Comparison of ENCODE assay signal across 9 mouse cellular contexts in the genomic region with DNA sequence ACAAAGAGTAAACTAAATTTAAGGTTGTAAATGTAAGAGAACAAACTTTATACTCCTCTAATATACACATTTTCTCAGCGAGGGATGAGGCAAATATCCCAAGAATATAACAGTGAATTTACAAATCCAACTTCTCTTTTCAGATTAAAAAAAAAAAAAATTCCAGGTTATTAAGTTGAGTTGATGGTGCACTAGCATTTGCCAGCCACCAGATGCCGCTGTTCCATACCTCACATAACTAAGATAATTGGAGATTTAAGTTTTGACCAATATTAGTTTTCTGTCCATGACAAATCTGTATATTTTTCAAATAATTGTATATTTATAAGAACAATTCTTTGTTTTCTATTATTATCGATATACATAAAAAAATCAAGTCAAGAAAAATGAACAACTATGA.
A peak's percentile ranks its signal among the peaks of the same experiment; 100 is the strongest.
DNase-seq lines count a peak whose midpoint lies in the region; ATAC-seq and TF ChIP-seq lines count a peak whose summit lies in the region.
"Had no signal": no experiment of that assay in that cellular context is flagged by ENCODE, and none has a peak within 500 bp of the region (broad histone marks: within the 10 kb centered on the region; RNA-seq: fewer than 3 reads in every experiment).

No protein-coding gene starts in this region.

- no peaks in the 10 kb centered on the region for H3K4me1 ChIP-seq in cerebellum, adult 2 months (ENCODE audit: control insufficient read depth, insufficient read depth, low read length)
- H3K4me1 ChIP-seq in liver, postnatal 0 days (ENCODE audit: insufficient read depth) = no peaks in the 10 kb centered on the region
- no peaks in the 10 kb centered on the region for H3K4me1 ChIP-seq in midbrain, embryonic 11.5 days (ENCODE audit: control insufficient read depth, insufficient read depth, low read length)

- CTCF ChIA-PET in Patski (lab: Charles Lee) = no interaction called here

- ATAC-seq in cerebellum, adult (ENCODE audit: insufficient number of reproducible peaks, low FRiP score, low TSS enrichment) = no peak
- no peak for ATAC-seq in Patski
- no peak for ATAC-seq in liver, postnatal 0 days
- ATAC-seq in midbrain, embryonic 11.5 days (ENCODE audit: low FRiP score) = no peak

- H3K27ac ChIP-seq in cerebellum, adult 2 months (ENCODE audit: insufficient read depth, low read length) = no peak overlapping the region
- H3K27ac ChIP-seq in layer of hippocampus, adult 2 months = no peak overlapping the region
- H3K27ac ChIP-seq in liver, postnatal 0 days (ENCODE audit: low read depth) = no peak overlapping the region
- no peak overlapping the region for H3K27ac ChIP-seq in midbrain, embryonic 11.5 days (ENCODE audit: low read depth, low read length)
- H3K27ac ChIP-seq: macrophage had no signal

- H3K36me3 ChIP-seq in liver, postnatal 0 days (replicated peaks; ENCODE audit: insufficient read depth, low read length) = no peaks in the 10 kb centered on the region
- H3K36me3 ChIP-seq in midbrain, embryonic 11.5 days (ENCODE audit: control insufficient read depth, insufficient read depth, low read length) = no peaks in the 10 kb centered on the region

- TF ChIP-seq CTCF in cerebellum, adult 2 months (IDR thresholded peaks at IDR 0.05; ENCODE audit: borderline replicate concordance, insufficient read depth, low read depth, low read length) = peak; percentile 47; the same call in 1 of the 2 replicates
- TF ChIP-seq CTCF in layer of hippocampus, adult 2 months (conservative IDR thresholded peaks at IDR 0.05) = peak; percentile 93
- peak; percentile 67 for TF ChIP-seq CTCF in Patski (IDR thresholded peaks at IDR 0.05)
- TF ChIP-seq CTCF in liver, postnatal 0 days (IDR thresholded peaks at IDR 0.05; ENCODE audit: low read depth) = peak; percentile 65

- no peak for DNase-seq in cerebellum, adult 2 months
- peak in 1 of 2 experiments; percentile 11 for DNase-seq in layer of hippocampus, adult 2 months (ENCODE audit: low spot score in 2 of 2)
- no peak for DNase-seq in layer of hippocampus, postnatal 36 days
- no peak for DNase-seq in Patski (ENCODE audit: low read depth, low spot score)
- DNase-seq in liver, postnatal 0 days = peak; percentile 17
- DNase-seq in ovary, postnatal 36 days (ENCODE audit: low spot score) = no peak
- DNase-seq in midbrain, embryonic 11.5 days (ENCODE audit: low spot score, missing footprints) = no peak

- in situ Hi-C loops in Patski (cut with MboI; ENCODE audit: low pct_unique_long_range_greater_than_20kb) = loop anchor here (10.0 kb wide), 1 partner anchor 1351 kb away; no protein-coding TSS in a partner anchor

- no peak overlapping the region for H3K9ac ChIP-seq in liver, postnatal 0 days (replicated peaks)
- H3K9ac ChIP-seq in midbrain, embryonic 11.5 days (ENCODE audit: low read length) = no peak overlapping the region

- no peak for TF ChIP-seq EP300 in liver, postnatal 0 days (IDR thresholded peaks at IDR 0.05; ENCODE audit: low read depth)

- 11% methylated on average over 3 of the region's 3 CpGs for WGBS in cerebellum, adult 2 months
- WGBS in liver, postnatal 0 days (ENCODE audit: insufficient replicate concordance) = 6% methylated on average over 3 of the region's 3 CpGs
- 7% methylated on average over 3 of the region's 3 CpGs for WGBS in midbrain, embryonic 11.5 days

- no peak overlapping the region for H3K4me2 ChIP-seq in liver, postnatal 0 days (ENCODE audit: low read depth, low read length)
- H3K4me2 ChIP-seq in midbrain, embryonic 11.5 days = no peak overlapping the region

- TF ChIP-seq POLR2A in cerebellum, adult 2 months (IDR thresholded peaks at IDR 0.05; ENCODE audit: borderline replicate concordance, insufficient read depth, low read length) = no peak

- POLR2A ChIA-PET in Patski (lab: Charles Lee) = no interaction called here

- no peaks in the 10 kb centered on the region for H3K27me3 ChIP-seq in cerebellum, adult 2 months (ENCODE audit: control insufficient read depth, insufficient read depth, low read length)
- H3K27me3 ChIP-seq in Patski = no peaks in the 10 kb centered on the region
- H3K27me3 ChIP-seq in liver, postnatal 0 days (ENCODE audit: insufficient read depth, low read length) = no peaks in the 10 kb centered on the region
- H3K27me3 ChIP-seq in midbrain, embryonic 11.5 days (ENCODE audit: control insufficient read depth, insufficient read depth, low read length) = no peaks in the 10 kb centered on the region

- no peak overlapping the region for H3K4me3 ChIP-seq in cerebellum, adult 2 months (replicated peaks; ENCODE audit: insufficient read depth, low read depth, low read length)
- no peak overlapping the region for H3K4me3 ChIP-seq in layer of hippocampus, adult 2 months
- no peak overlapping the region for H3K4me3 ChIP-seq in liver, postnatal 0 days (ENCODE audit: low read depth, low read length)
- no peak overlapping the region for H3K4me3 ChIP-seq in midbrain, embryonic 11.5 days (ENCODE audit: low read depth, low read length)

- H3K9me3 ChIP-seq in liver, postnatal 0 days (ENCODE audit: low read length) = no peaks in the 10 kb centered on the region
- H3K9me3 ChIP-seq in midbrain, embryonic 11.5 days (ENCODE audit: control insufficient read depth, low read length) = no peaks in the 10 kb centered on the region
